Mouse (Mus musculus) heart, adult 2 months (tissue): ENCODE data around the gene Pkd1l3.

Experiments
- CTCF ChIP-seq: fragments of 200-600 bp; IDR thresholded peaks from 2 replicates; pipeline ENCODE4 v1.8.1; 2022; ENCODE audit warnings: antibody characterized with exemption, mild to moderate bottlenecking, moderate library complexity
- EP300 ChIP-seq: fragments of 200-500 bp; IDR thresholded peaks from 2 replicates; pipeline ENCODE4 v1.6.1; 2011; ENCODE audit warnings: low read depth, low read length, control low read depth; ENCODE audit not compliant: insufficient read depth

DNA sequence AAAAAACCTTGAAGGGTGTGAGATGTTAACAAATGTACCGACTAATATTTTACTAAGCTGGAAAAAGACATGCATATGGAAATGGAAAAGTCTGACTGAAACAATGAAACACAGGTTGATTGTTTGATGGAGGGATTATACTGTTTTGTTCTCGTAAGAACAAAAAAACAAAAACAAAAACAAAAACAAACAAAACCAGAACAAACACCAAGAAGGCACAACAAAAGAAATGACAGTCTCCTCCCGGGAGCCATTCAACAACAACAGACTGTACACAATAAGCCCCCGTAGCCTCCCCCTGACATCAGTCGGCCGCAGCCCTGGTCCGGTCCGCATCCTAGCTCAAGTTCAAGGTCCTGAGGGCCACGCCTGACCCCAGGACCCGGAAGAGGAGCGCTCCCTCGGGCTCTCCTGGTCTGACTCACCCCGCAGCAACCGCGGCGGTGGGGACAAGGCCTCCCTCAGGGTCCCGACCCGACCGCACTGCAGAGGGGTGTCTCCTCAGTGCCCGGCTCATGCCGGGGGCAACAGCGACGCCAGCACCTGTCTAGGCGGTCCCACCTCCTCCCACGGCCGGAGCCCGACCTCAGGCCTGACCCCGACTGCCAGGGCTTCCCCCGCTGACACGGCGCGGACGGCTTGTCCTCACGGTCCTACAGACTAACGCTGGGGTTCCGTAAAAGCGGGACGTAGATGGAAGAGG, 78.3 kb downstream of the Pkd1l3 start:
- TF ChIP-seq EP300 (no peak), CTCF (no peak)
